Mouse (Mus musculus) kidney, embryonic 15.5 days (tissue): ENCODE results near the gene Limk2. TPM values are rescaled to one million over a fixed set of nuclear protein-coding genes. Genes with fewer than 3 reads are reported as not detected.
A peak's percentile ranks its signal among the peaks of the same experiment; 100 is the strongest.

Source experiments
- ATAC-seq: fragments of 200-750 bp; cut with Nextera tagmentation; replicated peaks from 2 replicates; pipeline ENCODE4 v1.8.0; 2017; ENCODE audit warnings: moderate TSS enrichment; ENCODE audit not compliant: low FRiP score
- H3K27ac ChIP-seq: fragments of 300-500 bp; sonication (generic); 2 replicates; pipeline ENCODE4 v1.5.1; 2015; ENCODE audit warnings: mild to moderate bottlenecking, inconsistent platforms
- H3K27me3 ChIP-seq: fragments of 300-500 bp; sonication (generic); 2 replicates; pipeline ENCODE4 v1.6.1; 2015; ENCODE audit warnings: inconsistent platforms
- H3K36me3 ChIP-seq: fragments of 300-500 bp; sonication (generic); 2 replicates; pipeline ENCODE4 v1.6.1; 2015; ENCODE audit warnings: inconsistent platforms
- H3K4me1 ChIP-seq: fragments of 300-500 bp; sonication (generic); 2 replicates; pipeline ENCODE4 v1.6.1; 2015; ENCODE audit warnings: inconsistent platforms
- H3K4me2 ChIP-seq: fragments of 300-500 bp; sonication (generic); 2 replicates; pipeline ENCODE4 v1.6.1; 2015; ENCODE audit warnings: moderate library complexity, mild to moderate bottlenecking, inconsistent platforms
- H3K4me3 ChIP-seq: fragments of 300-500 bp; sonication (generic); replicated peaks from 2 replicates; pipeline ENCODE4 v1.5.1; 2015; ENCODE audit warnings: mild to moderate bottlenecking, inconsistent platforms
- H3K9ac ChIP-seq: fragments of 300-500 bp; sonication (generic); 2 replicates; pipeline ENCODE4 v1.6.1; 2015; ENCODE audit warnings: mild to moderate bottlenecking, inconsistent platforms
- H3K9me3 ChIP-seq: fragments of 300-500 bp; sonication (generic); replicated peaks from 2 replicates; pipeline ENCODE4 v1.6.1; 2016; ENCODE audit warnings: inconsistent platforms
- WGBS: fragments of 180-500 bp; shearing (Covaris S2); methylation state at CpG from one replicate; pipeline ENCODE4 v1.1.7; 2015; ENCODE audit warnings: mixed read lengths; 5-methylcytosine and 5-hydroxymethylcytosine counted together
- polyA plus RNA-seq: library from polyadenylated mRNA; unstranded; fragments of >200 nt; fragmentation: Nextera tagmentation; extraction: Ambion mirVana; gene quantifications from 2 replicates; pipeline ENCODE4 v1.2.1, GENCODE M21; 2015

Gene Limk2
- polyA plus RNA-seq, 1 experiment from 2014 or later: 46.0 TPM

DNA sequence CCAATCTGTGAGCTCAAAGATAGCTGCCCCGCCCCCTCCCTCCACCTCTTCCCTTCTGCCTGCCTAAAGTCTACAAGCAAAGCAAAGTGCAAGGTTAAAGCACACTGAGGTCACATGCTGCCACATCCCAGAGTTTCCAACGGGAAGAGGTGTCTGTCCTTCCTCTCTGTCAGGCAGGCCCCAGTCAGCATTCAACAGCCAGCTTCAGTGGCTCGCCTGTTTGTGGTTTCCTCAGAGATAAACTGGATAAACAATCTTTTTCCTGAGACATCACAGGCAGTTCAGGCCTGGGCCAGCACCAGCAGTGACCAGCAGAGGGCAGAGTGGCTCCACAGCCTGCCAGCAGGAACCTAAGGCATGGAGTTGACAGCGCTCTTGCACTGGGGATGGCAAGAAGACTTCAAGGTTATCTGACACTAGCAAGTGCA lies 22.0 kb downstream of the Limk2 start:
- Histone ChIP-seq H3K4me2 (no peak overlapping the region), H3K27ac (no peak overlapping the region), H3K4me3 (no peak overlapping the region), H3K4me1 (0 out of 2 replicates have a peak, but pooled peaks cover 3% of the 10 kb centered on the region), H3K9ac (no peak overlapping the region), H3K9me3 (no peaks in the 10 kb centered on the region; the same call in 1 of the 2 replicates), H3K27me3 (no peaks in the 10 kb centered on the region), H3K36me3 (peaks cover 29% of the 10 kb centered on the region)
- WGBS: 25% methylated on average over 4 of the region's 4 CpGs
- ATAC-seq: peak; percentile 78; the same call in 1 of the 2 replicates

DNA sequence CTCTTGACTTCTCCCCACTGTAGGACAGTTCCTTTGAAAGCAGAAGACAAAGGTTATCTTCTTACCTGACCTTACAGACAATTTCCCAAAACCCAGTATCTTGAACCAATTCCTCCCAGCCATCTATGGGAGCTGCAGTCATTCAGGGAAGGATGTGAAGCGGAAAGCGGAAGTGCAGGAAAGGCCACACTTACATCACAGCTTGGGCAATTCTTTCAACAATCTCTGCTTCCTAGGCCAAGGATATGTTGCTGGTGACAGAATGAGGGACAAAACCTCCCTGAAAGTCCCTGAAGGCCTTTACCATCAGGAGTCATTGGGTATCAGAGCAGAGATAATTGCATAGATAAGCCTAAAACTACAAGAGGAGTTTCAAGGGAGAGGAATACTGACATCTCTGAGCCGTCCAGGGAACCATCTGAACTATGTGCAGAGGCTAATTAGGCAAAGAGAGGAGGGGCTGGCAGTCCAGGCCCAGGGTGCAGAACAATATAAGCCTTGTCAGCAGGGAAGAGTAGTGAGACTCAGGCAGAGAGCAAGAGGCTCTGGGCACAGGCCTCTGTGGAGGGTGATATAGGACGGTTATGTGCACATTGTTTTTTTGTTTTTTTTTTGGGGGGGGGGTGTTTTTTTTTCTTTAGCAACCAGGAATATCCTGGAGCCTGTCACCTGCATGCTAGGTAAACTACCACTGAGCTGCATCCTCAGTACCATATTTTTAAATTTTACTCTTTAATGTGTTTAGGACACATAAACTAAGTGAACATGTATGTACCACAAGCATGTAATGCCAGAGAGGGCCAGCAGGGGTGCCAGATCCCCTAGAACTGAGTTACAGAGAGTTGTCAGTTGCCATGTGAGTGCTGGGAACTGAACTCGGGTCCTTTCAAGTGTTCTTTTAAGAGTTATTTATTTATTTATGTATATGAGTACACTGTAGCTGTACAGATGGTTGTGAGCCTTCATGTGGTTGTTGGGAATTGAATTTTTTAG lies 26.1 kb downstream of the Limk2 start:
- H3K27ac ChIP-seq: no peak overlapping the region

DNA sequence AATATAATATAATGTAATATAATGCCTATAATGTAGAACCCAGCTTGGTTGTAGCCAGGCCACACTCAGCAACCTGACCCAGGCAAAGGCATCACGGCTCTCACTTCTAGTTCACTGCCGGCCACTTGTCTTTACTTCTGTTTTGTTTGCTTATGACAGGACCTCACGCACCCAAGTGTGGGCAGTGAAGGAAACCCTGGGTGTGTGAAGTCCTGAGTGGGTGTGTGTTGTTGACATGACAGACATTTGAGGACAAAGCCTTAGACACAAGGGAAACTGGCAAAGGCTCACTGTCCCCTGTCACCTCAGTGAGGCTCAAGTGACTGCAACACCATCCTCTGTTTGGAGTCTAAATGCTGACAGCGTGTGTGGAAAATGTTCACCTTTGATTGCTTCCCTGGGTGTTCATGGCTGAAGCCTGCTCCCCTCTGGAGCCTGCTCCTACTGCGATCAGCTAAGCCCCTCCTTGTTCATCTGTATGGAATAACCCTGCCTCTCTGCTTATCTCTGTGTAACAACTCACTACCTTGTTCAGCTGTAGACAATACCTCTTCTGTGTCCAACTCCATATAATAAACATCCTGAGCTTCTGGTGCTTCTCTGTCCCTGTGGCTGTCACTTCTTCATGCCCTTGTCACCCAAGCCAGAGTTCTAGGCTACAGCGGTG lies 27.7 kb downstream of the Limk2 start:
- H3K9me3 ChIP-seq: no peaks in the 10 kb centered on the region; the same call in 1 of the 2 replicates
- H3K36me3 ChIP-seq: peaks cover 33% of the 10 kb centered on the region
- no peaks in the 10 kb centered on the region for H3K4me1 ChIP-seq
- H3K9ac ChIP-seq: no peak overlapping the region
- no peak overlapping the region for H3K4me2 ChIP-seq
- H3K4me3 ChIP-seq: no peak overlapping the region
- WGBS: 89% methylated on average over 6 of the region's 6 CpGs
- H3K27me3 ChIP-seq: no peaks in the 10 kb centered on the region
- no peak; the same call in 1 of the 2 replicates for ATAC-seq
- no peak overlapping the region for H3K27ac ChIP-seq

More for the DNA sequence above, 26.1 kb downstream of the Limk2 start:
- peaks cover 28% of the 10 kb centered on the region for H3K36me3 ChIP-seq
- no peak overlapping the region for H3K4me3 ChIP-seq
- H3K4me1 ChIP-seq: 0 out of 2 replicates have a peak, but pooled peaks cover 3% of the 10 kb centered on the region
- 82% methylated on average over 5 of the region's 5 CpGs for WGBS
- ATAC-seq: no peak
- H3K9ac ChIP-seq: no peak overlapping the region
- H3K4me2 ChIP-seq: no peak overlapping the region
- H3K9me3 ChIP-seq: no peaks in the 10 kb centered on the region; the same call in 1 of the 2 replicates
- H3K27me3 ChIP-seq: no peaks in the 10 kb centered on the region

DNA sequence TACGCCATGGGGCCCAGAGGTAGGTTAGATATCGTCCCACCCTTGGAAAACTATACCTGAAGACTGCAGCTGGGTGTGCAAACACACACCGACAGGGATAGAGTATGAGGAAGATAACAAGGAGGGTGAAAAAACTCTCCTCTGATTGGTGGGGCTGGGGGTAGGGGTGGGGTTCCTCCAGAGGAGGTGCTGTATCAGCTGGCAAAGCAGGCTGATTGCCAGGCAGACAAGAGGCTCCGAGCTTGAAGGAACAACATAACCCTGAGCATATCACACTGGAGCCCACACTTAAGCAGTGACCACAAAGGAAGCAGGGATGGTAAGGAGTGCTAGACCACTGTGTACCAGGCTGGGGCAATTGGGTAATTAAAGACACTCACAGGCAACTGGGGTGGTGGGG lies 29.6 kb downstream of the Limk2 start:
- ATAC-seq: no peak
- peaks cover 33% of the 10 kb centered on the region for H3K36me3 ChIP-seq
- H3K4me1 ChIP-seq: peaks cover 9% of the 10 kb centered on the region
- no peak overlapping the region for H3K9ac ChIP-seq
- no peaks in the 10 kb centered on the region; the same call in 1 of the 2 replicates for H3K9me3 ChIP-seq
- WGBS: 82% methylated on average over 4 of the region's 4 CpGs
- no peaks in the 10 kb centered on the region for H3K27me3 ChIP-seq
- no peak overlapping the region for H3K27ac ChIP-seq
- no peak overlapping the region for H3K4me3 ChIP-seq
- no peak overlapping the region for H3K4me2 ChIP-seq

DNA sequence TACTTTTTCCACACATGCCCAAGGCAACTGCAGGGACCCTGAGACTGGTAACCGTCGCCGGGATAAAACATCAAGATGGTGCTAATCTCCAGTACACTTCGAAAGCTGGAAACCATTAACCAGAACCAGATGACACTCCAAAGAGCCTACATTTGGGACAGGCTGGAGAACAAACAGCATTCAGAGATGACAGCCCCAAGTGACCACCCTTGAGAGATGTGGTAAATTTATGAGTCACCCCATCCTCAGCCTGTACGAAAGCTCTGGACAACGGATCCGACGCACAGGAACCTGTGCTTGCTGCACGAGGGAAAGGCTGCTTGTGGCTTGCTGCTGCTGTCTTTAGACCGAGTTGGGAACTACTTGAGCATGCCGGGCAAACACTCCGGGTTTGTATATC lies 34.2 kb downstream of the Limk2 start:
- WGBS: 59% methylated on average over 12 of the region's 12 CpGs
- H3K9me3 ChIP-seq: no peaks in the 10 kb centered on the region
- H3K4me3 ChIP-seq: no peak overlapping the region
- no peak for ATAC-seq
- no peak overlapping the region for H3K9ac ChIP-seq
- H3K27ac ChIP-seq: peak overlapping the region; percentile 79
- peaks cover 5% of the 10 kb centered on the region; the same call in 1 of the 2 replicates for H3K36me3 ChIP-seq
- no peaks in the 10 kb centered on the region for H3K27me3 ChIP-seq
- peaks cover 44% of the 10 kb centered on the region for H3K4me1 ChIP-seq
- peak overlapping the region; percentile 31 for H3K4me2 ChIP-seq

DNA sequence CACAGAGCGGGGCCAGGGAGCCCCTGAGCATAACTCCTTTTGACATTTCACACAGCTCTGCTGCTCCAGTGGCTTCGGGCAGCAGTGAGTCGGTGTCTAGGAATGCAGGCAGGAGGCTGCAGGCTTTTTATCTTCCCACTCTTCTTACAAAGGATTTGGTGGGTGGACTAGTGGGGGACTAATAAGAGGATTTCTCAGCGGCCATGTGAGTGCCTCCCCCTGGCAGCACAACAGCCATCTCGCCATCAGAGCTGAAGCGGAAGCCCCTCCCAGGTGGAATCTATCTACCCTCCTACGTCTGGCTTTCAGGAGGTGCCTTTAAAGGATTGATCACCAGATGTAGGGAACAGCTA lies 34.7 kb downstream of the Limk2 start:
- ATAC-seq: no peak
- H3K4me1 ChIP-seq: peaks cover 48% of the 10 kb centered on the region
- no peaks in the 10 kb centered on the region for H3K27me3 ChIP-seq
- no peak overlapping the region for H3K4me3 ChIP-seq
- H3K36me3 ChIP-seq: peaks cover 5% of the 10 kb centered on the region; the same call in 1 of the 2 replicates
- peak overlapping the region; percentile 31 for H3K4me2 ChIP-seq
- 16% methylated on average over 7 of the region's 7 CpGs for WGBS
- no peak overlapping the region for H3K9ac ChIP-seq
- H3K9me3 ChIP-seq: no peaks in the 10 kb centered on the region
- H3K27ac ChIP-seq: peak overlapping the region; percentile 79

DNA sequence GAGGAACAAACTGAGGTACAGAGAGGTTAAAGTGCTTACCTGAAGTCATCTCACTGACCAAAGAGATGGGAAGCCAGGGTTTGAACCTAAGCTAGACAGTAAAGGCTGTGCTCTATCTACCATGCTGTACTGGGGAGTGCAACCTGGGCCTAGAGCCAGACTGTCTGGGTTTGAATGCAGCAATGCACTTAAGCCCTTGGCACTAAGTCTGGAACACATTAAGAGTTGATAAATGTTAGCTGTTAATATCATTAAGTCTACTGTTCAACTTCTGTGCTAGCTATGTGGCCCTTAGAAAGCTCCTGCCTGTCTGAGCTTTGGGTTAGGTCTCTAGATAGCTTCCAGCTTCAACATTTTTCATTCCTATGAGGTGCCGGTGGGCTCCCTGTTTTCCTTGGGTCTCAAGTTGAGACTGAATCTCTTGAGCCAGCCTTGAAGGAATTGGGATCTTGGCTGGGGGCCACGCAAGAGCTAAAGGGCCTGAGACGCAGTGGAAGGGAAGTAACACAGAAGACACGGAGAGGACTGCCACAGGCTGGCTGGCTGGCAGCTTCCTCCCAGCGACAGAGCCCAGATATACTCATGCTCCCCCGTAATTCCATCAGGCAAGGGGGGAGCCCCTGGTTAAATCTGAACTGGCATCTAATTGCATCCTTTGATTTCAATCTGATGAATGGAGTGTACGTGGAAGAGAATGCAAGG lies 35.2 kb downstream of the Limk2 start:
- no peak for ATAC-seq
- 30% methylated on average over 7 of the region's 7 CpGs for WGBS
- H3K27me3 ChIP-seq: no peaks in the 10 kb centered on the region

DNA sequence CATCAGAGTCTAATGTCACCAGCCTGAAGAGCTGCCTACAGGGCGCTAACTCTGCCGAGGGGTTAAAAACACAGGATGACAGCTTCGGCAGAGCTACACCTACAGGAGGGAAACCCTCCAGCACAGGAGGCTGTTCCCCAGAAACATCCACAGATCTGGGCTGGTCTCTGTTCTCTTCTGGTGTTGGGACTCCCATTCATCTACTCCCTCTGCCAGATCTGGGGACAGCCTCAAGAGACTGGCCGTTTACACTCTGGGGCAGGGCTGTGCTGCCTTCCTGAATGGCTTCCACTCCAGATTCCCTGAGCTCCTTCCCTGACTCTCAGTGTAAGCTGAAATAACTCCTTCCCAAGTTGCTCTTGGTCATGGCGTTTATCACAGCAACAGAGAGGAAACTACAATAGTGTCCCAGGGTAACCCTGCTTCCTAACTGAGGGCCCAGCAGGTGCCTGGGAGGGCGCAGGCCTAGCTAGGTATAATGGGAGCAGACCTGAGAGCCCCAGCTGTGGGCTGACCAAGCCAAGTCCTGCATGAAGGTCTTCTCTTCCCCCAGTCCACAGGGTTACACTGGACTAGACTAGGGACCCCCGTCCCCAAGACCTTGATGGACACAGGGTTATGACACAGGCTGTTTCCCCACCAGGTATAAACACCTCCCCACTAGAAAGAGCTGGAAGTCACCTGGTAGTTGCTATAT lies 37.2 kb downstream of the Limk2 start:
- no peaks in the 10 kb centered on the region for H3K27me3 ChIP-seq
- peak overlapping the region; percentile 58 for H3K4me3 ChIP-seq
- H3K4me1 ChIP-seq: peaks cover 52% of the 10 kb centered on the region
- ATAC-seq: peak; percentile 20
- H3K36me3 ChIP-seq: no peaks in the 10 kb centered on the region
- H3K9me3 ChIP-seq: no peaks in the 10 kb centered on the region
- peak overlapping the region; percentile 92 for H3K4me2 ChIP-seq
- peak overlapping the region; percentile 60 for H3K9ac ChIP-seq
- 27% methylated on average over 7 of the region's 7 CpGs for WGBS
- H3K27ac ChIP-seq: peak overlapping the region; percentile 70

More for the DNA sequence above, 35.2 kb downstream of the Limk2 start:
- peak overlapping the region; percentile 31 for H3K4me2 ChIP-seq
- H3K4me1 ChIP-seq: peaks cover 52% of the 10 kb centered on the region
- peak overlapping the region; percentile 79 for H3K27ac ChIP-seq
- H3K9ac ChIP-seq: no peak overlapping the region
- no peaks in the 10 kb centered on the region for H3K9me3 ChIP-seq
- no peak overlapping the region for H3K4me3 ChIP-seq
- H3K36me3 ChIP-seq: peaks cover 5% of the 10 kb centered on the region; the same call in 1 of the 2 replicates

DNA sequence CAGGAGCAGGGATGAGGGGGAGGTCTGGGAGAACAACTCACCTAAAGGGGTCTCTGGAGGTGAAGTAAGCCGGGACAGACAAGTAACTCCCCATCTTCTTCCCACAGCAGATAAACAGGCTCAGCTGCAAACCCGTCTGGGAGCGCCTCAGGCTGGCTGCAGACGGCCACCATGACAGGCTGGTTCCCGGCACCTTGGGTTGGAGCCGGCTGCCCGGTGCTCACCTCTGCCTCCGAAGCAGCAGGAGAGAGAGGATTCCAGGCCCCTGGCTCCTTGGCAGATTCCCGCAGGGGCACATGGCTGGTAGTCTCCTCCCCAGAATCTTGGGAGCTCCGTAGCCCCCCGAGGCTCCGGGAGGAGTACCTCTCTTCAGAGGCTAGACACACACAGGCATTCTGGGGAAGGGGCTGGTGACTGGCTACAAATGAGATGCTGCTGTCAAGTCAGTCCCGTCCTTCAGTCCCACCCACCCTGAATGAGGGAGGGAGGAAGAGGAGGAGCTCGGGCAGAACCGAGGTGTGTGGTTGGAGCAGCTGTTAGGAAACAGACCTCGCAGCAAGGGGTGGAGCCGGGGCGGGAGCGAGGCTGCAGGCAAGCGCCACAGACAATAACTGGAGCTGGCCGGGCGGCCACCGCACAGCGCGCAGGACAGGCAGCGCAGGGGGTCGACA lies 37.9 kb downstream of the Limk2 start:
- Histone ChIP-seq H3K27me3 (no peaks in the 10 kb centered on the region), H3K9ac (peak overlapping the region; percentile 60), H3K27ac (peak overlapping the region; percentile 70), H3K4me2 (peak overlapping the region; percentile 92), H3K36me3 (no peaks in the 10 kb centered on the region), H3K9me3 (no peaks in the 10 kb centered on the region), H3K4me3 (peak overlapping the region; percentile 58), H3K4me1 (peaks cover 57% of the 10 kb centered on the region)
- WGBS: 2% methylated on average over 27 of the region's 27 CpGs
- peak; percentile 93 for ATAC-seq

DNA sequence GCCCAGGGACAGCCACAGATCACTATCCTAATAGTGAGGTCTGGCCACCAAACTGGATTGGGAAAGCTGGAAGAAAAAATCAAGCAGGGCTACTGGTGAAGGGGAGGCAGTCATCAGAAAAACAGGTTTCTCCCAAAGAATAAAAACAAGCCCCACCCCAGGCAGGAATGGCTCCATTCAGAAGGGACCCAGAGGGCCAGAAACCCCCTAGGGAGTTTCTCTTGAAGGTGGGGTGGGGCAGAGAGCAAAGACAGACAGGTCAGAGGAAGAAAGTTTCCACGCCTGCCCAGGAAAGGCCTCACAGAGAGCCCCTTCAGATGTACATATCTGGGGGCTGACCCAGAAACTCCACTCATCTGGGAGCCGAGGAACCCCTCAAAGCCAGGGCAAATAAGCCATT lies 38.8 kb downstream of the Limk2 start:
- peak overlapping the region; percentile 92 for H3K4me2 ChIP-seq
- 0 out of 2 replicates have a peak overlapping the region, but pooled peaks have one; percentile 60 for H3K9ac ChIP-seq
- H3K4me3 ChIP-seq: no peak overlapping the region
- no peaks in the 10 kb centered on the region for H3K36me3 ChIP-seq
- H3K27me3 ChIP-seq: no peaks in the 10 kb centered on the region
- 80% methylated on average over 2 of the region's 2 CpGs for WGBS
- no peak overlapping the region for H3K27ac ChIP-seq
- ATAC-seq: no peak
- H3K4me1 ChIP-seq: peaks cover 57% of the 10 kb centered on the region
- H3K9me3 ChIP-seq: no peaks in the 10 kb centered on the region

DNA sequence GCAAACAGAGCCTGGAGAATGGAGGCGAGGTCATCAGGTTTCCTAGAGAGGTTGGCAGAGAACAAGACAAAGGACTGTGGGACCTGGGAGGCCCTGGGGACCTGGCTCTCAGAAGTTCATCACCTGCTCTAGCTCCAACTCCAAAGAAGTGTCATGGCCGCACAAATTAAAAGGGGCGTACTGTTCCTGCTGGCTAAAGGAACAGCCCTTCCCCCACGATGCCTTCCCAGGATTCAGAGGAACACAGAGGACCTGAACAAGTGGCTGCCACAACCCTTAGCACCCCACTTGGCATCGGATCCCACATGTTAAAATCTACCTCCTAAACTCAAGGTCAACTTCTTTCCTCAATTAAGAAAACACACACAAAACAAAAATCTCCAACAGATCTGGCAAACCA lies 39.5 kb downstream of the Limk2 start:
- H3K27me3 ChIP-seq: no peaks in the 10 kb centered on the region
- H3K27ac ChIP-seq: no peak overlapping the region
- H3K4me1 ChIP-seq: peaks cover 50% of the 10 kb centered on the region
- H3K4me2 ChIP-seq: no peak overlapping the region
- ATAC-seq: no peak
- no peaks in the 10 kb centered on the region for H3K9me3 ChIP-seq
- no peak overlapping the region for H3K4me3 ChIP-seq
- H3K36me3 ChIP-seq: no peaks in the 10 kb centered on the region
- H3K9ac ChIP-seq: no peak overlapping the region
- 72% methylated on average over 5 of the region's 5 CpGs for WGBS
